Mouse (Mus musculus) 3T3-L1 (cell line): ENCODE measurements around the gene Maco1.

ENCODE experiments used
- DNase-seq: peaks from one replicate; pipeline ENCODE4 v3.0.0-alpha.2; 2015; ENCODE audit warnings: low read depth, low spot score

Gene Maco1

DNA sequence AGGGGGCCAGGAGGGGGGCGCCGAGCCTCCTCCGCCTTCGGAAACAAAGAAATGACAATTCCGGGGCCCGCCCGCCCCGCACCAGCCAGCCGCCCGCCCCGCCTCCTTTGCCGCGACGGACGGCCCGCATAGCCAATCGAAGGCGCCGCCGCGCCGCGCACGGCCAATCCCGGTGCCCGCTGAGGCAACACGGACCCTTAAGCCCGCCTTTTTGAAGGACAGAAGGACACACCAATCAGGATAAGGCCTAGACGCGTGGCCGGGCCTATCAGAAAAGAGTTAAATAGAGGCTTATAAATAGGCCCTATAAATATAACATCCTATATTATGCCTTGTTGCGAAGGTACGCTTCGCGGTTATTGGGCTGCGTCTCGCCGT, at the start of gene Maco1:
Maco1 (minus strand) TSS at position 87 of the 378 bp plus-strand sequence.
- DNase-seq = peak; percentile 98

DNA sequence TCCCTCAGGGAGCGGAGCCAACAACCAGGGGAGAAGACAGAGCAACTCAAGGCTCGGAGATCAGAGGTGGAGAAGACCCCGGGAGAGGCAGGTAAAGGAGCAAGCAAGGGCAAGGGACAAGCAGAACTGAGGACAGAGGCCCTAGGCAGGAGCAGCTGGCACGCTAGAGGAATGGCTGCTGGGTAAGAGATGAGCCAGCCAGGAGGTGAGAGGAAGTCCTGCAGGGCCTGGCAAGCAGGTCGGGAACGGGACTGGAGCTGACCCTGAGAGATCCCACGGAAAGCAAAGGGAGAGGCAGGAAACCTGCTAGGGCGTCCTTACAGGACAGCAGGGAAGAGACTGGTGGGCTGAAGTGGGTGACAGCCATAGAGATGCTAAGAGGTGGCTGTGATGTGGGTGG, 48.0 kb upstream of the Maco1 start:
- no peak for DNase-seq

DNA sequence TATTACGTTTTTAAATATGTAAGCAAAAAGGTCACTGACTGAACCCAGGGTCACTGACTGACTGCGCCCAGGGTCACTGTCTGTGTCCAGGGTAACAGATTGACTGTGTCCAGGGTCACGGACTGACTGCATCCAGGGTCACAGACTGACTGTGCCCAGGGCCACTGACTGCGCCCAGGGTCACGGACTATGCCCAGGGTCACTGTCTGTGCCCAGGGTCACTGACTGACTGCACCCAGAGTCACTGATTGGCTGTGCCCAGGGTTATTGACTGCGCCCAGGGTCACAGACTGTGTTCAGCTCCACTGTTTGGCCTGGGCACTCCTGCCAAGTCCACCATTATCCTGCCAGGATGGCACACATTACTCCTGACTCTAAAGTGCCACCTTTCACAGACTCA, 44.1 kb upstream of the Maco1 start:
- no peak for DNase-seq

DNA sequence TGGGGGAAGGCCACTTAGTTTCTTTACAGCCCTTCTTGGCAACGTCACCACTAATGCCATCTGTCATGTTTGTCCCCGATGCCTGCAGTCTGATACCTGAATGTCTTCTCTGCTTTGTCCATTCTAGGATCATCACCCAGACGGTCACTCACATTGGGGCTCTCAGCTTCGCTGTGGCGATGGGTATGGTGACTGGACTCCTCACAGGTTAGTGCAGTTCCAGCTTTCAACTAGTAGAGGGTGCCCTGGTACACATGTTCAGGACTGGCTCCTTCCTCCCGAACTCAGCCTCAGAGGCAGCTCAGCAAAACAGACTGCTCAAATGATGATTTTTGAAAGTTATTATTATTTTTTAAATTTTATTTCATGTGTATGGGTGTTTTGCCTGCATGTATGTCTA, 39.0 kb upstream of the Maco1 start:
- no peak for DNase-seq

DNA sequence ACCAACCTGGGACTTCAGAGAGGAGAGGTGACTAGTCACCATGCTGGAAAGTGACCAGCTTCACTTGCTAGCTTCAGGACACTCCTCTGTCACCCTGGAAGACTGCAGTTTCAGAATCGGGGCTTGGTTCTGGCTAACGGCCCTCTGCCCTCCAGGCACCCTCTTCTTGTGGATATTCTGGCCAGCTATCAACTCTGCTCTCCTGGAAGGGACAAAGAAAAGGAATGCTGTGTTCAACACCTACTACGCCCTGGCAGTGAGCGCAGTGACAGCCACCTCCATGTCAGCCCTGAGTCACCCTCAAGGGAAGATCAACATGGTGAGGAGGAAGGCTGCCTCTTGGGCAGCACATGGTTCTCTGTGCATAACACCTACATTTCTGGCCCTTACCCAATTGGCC, 31.2 kb upstream of the Maco1 start:
- DNase-seq = no peak

DNA sequence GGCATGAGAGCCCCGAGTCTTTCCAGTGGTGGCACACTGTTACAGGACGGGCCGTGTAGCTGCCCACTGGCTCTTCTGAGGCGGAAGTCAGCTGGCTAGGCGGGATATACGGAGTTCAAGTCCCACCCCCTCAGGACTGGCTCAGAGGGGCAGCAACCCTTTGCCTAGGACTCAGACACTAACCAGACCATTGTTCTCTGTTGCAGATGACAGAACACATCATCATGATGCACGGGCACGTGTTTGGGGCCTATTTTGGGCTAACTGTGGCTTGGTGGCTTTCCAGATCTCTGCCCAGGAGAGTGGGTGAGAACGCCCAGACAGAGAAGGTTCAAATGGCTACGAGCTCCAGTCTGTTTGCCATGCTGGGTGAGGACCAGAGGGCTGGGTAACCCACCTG, 30.7 kb upstream of the Maco1 start:
- DNase-seq = peak; percentile 17

DNA sequence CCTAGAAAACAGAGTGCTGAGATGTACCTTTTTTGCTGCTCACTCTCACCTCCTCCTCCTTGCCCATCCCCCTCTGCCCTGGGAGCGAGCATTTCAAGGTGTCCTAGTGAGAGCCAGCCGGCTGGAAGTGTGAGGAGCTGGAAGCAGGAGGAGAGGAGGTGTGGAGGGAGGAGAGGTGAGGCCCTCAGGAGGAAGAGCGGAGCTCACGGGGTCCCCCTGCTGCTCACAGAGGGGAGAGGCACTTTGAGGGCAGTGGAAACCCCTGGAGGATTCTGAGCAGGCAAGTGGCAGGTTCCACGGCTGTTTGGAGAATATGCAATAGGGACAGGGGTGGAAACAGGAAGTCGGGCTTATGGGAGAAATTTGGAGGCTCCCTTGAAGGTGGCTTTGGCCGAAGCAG, 30.1 kb upstream of the Maco1 start:
- peak; percentile 35 for DNase-seq

DNA sequence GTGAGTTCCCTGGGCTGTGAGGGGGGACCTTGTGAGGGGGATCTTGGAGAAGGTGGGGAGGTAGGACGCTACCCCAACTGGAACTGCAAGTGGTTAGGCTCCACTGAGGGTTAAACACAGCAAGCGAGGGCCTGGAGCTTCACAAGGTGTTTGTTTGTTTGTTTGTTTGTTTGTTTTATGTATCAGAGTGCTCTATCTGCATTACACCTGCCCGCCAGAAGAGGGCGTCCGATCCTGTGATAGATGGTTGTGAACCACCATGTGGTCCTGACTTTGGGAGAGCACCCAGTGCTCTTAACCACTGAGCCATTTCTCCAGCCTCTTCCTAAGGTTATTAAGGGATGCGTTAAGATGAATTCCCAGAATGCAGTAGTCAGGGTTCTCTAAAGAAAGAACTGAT, 26.9 kb upstream of the Maco1 start:
- DNase-seq = peak; percentile 36

DNA sequence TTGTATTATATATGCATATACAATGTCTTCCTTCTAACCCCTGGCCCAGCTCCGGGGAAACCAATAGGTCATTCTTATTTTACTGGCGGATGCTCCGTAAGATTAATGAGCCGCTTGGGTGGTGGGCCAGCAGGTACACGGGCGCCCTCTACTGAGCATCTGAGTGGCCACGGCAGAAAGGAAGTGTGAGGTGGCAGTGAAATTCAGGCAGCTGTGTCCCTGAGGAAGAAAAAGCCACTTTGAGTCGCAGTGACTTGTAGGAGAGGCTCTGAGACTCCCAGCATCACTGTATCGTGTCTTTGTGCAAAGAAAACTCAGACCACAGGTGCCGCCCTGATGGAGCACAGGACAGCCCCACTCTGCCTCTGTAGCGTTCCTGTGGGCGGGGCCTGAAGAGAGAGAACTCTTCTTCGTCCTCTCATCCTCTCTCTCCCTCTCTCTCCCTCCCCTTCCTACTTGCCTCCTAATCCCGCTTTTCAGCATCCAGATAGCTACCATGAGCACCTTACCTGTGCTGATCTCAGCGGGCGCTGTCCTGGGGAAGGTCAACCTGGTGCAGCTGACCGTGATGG, 26.4 kb upstream of the Maco1 start:
- DNase-seq = peak; percentile 71

DNA sequence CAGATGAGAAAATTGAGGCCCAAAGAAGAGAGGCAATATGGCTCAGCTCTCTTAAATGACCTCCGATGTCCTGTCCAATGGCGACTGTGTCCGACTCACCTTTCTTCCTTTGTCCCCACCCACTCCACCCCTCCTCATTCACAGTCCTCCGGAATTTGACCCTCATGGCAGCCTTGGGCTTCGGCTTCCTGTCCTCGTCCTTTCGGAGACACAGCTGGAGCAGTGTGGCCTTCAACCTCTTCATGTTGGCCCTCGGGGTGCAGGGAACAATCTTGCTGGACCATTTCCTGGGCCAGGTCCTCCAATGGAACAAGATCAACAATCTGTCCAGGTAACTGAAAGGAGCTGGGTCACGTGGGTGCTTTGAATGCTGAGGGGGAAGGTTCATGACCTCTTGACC, 23.0 kb upstream of the Maco1 start:
- no peak for DNase-seq

DNA sequence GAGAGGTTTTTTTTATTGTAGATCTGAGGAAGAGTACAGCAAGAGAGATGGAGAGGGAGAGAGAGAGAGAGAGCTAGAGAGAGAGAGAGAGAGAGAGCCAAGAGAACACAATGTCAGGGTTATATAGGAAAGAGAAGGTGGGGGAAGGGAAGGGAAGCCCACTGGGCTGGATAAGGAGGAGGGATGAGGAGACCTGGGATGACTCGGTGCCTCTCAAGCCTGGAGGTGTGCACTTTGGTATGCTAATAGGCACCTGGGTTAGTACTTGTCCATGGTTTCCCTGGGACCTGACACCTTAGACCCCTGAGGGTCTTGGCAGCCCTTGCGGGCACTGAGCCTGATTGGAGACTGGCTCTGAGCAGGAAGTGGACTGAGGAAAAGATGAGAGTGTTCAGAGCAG, 18.8 kb upstream of the Maco1 start:
- no peak for DNase-seq

DNA sequence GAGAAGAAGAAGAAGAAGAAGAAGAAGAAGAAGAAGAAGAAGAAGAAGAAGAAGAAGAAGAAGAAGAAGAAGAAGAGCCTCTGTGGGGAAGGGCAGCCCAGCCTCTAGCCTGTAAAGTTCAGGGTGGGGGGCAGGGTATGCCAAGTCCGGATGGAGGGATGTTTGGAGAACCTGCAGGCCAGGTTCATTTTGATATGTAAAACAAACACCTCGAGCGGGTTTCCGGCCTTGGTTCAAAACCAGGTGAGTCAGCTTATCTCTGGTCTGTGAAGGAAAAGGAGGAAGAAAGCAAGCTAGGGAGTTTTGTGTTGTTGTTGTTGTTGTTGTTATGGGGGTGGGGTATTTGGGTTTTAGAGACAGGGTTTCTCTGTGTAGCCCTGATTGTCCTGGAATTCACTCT, 18.3 kb upstream of the Maco1 start:
- DNase-seq = no peak

DNA sequence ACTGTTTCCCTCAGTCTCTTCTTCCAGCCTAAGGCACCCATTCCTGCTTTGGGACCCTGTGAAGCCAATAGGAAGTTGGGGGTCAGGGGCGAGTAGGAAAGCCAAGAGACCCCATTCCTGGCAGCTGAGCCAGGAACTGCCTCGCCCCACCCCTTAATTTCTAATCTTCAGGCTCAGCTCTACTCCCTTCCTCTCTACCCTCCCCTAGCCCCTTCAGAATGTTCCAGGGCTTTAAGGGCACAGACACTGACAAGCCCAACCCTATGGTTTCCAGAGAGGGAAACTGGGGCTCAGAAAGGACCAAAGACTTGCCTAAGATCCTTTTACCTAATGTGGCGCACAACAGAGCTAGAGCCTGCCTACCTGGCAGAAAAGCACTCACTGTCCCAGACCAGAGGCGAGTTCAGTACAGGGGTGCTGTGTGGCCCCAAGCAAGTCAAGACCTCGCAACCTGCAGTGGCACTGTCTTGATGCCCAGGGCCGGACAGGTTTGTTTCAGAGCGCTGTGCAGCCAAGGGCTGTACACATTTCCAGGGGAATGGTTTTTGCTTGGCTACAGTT, 16.8 kb upstream of the Maco1 start:
- no peak for DNase-seq

DNA sequence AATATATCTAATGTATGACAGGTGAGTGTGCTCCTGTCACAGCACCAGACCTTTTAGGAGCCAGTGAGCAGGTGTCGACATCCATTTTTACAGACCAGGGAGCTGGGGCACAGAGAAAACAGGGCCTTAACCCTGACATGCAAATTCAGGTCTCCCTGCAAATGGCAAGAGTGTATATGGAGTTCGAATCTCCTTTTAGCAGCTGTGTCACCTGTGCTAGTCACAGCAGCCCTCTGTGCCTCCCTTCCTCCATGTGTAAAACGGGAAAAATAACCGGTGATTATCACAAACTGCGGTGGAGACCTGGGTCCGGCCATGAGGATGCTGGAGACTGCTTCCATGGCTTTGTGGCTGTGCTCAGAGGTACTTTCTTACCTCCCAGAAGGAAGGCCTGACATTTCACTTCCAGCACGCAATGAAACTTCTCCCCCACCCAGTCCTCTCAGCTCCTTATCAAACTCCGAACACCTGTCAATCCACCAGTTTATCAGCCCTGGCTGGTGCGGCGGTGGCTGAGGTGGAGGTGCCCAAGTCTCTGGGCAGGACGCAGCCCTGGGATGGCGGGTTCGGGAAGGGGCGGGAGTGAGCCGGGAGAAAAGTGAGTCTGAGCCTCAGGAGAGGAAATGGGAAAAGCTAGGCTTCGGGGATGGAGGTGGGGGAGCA, 16.1 kb upstream of the Maco1 start:
- no peak for DNase-seq

DNA sequence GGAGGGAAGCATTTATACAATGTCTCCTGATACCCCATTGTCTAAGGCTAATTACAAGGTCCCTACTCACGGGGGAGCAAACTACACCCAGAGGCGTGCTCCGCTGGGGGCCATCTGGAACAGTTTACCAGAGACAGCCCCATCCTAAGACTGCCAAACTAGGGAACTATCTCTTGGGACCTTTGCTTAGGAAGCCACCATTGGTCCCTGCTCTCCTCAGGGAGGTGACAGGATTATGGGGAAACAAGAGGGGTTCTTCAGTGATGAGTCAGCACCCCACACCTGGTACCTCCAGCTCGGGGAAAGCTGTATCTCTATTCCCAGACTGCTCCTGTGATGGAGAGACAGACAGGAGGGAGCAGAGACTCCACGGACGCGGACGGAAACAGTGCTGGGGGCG, 15.3 kb upstream of the Maco1 start:
- no peak for DNase-seq

DNA sequence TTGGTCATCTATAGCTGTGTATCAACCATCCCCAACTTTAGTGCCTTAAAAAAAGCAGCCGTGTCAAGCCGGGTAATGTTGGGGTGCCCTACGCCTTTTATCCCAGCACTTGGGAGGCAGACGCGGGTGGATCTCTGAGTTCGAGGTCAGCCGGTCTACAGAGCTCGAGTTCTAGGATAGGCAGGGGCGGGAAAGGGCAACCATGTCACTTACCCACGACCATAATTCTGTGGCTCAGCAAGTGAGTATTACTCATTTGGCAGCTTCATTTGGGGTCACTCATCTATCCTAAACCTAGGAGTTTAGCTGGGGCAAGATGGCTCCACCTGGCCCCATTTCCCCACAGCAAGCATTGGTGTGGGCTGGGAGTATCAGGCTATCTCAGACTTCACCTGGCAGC, 14.9 kb upstream of the Maco1 start:
- DNase-seq = no peak

DNA sequence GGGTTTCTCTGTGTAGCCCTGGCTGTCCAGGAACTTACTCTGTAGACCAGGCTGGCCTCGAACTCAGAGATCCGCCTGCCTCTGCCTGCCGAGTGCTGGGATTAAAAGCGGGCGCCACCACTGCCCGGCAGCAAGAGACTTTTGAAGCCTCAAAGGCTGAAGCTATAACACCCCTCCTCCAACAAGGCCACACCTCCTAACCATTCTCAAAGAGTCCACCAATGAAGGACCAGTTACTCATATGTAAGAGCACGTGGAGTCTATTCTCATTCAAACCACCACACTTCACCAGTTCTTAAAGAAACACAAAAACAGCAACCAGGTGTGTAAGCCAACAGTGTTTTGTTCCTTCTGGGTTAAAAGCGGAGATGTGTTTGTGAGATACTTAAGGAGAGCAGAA, 14.5 kb upstream of the Maco1 start:
- DNase-seq = no peak

DNA sequence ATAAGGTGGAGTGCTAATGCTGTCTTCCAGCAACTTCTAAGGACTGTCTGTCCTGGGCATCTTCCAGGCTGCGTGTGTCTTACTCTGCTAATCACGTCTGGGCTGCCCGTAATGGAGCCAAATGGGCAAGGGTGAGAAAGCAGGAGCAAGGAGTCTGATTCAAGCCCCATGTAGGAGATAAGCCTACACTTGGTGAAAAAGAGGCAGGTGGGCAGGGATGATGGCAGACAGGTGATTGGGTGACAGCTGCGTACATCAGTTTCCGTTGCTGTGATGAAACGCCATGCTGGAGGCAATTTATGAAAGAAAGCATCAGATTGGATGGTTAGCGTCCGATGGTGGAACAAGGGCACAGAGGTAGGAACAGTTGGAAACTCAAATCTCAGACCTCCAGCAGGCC, 14.1 kb upstream of the Maco1 start:
- DNase-seq = no peak

DNA sequence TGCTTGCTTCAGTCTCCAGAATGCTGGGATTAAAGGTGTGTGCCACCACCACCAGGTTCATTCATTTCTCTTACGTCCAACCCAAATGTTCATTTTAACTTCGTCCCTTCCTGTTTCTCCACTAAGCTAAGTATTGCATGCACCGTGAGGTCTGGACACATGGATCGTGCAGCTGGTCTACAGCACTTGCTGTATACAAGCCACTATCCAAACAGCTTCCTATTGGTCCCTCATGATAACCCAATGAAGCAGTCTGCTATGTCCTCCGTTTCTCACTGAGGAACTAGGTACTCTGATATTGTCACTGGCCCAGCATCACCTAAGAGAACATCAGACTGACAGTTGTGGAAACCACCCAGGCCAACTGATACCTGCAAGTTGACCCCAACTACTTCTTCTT, 12.6 kb upstream of the Maco1 start:
- no peak for DNase-seq

DNA sequence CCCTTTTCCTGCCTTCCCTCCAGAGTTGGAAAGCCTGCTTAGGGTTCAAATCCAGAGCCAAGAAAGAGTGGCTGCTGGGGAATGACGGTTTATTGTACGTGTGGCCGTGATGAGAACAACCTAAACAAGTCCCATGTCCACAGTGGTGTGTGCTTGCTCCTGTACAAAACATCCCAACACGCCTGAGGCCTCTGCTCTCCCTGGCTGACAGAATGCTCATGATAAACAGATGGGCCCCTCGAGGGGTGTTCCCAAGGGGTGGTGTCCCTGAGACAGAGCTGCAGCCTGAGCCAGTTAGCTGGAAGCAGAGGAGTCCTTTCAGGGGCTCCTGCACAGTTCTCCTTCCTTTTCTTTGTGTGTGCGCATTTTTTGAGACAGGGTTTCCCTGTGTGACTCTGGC, 12.2 kb upstream of the Maco1 start:
- no peak for DNase-seq

DNA sequence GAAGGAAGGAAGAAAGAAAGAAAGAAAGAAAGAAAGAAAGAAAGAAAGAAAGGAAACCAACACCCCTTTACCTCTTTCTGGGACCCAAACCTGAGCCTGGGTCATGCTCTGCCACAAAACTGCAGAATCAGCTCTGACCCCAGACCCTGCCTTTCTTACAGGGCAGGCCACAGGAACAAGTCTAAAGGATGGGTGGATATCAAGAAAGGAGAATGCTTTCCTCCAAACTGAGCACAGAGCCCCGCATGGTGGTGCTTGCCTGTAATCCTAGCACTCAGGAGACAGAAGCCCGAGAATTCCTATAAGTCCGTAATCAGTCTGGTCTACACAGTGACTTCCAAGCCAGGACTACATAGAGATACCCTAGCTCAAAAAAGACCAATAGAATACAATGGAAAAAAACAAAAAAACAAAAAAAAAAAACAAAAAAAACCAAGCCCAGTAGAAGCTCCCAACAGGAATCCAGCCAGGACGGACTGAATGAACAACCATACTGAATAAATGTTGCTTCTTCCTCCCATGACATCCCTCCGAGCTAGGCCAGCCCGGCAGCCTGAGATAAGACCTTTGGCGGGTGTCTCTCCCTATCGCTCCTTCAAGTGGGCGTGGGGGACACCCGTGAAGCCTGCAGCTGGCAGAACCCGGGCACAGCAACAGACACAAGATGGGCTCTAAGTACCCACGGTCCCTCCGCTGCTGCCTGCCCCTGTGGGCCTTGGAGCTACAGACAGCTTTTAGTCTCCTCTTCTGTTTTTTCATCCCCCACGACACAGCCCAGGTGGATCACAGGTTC, 11.0 kb upstream of the Maco1 start, which contains the start of gene Rhd:
Rhd (plus strand) TSS at position 600 of the 793 bp plus-strand sequence.
- DNase-seq = no peak

DNA sequence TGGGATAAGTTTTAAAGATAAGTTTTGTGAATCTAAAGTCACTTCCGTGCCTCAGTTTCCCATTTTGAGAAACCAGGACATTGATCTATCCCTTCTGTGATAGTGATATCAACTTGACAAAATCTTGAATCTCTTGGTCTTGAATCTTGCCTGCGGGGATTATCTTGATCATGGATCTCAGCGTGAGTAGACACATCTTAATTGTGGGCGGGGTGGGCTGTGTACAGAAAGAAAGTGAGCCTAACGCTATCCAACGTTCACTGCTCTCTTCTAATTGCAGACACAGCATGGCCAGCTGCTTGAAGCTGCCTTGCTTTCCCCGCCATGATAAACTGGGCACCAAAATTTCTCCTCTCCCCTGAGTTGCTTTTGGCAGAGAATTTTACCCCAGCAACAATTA, 9.9 kb upstream of the Maco1 start:
- DNase-seq = no peak

DNA sequence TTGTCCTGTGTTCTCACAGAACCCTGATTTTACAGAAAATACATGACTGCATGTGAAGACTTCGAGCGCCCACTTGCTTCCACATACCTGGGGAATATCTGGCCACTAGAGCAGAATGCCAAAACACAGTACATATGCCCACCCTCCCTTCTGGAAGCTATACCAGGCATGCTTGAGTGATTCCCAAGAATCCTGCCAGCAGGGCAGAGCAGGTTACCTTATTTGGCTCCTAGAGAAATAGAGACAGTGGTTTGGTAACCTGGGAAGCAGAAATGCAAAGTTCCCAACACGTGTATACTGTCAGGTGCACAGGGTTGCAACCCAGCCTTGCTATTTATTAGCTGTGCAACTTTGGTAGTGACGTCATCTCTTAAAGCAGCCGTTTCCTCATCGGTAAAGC, 8.7 kb upstream of the Maco1 start:
- no peak for DNase-seq
